Mouse (Mus musculus) ES-Bruce4 (cell line): ENCODE results near the gene Kansl1l. TPM values are rescaled to one million over a fixed set of nuclear protein-coding genes. Genes with fewer than 3 reads are reported as not detected.

Experiments used
- H3K27ac ChIP-seq: 2 replicates; pipeline ENCODE4 v1.5.1; 2012; ENCODE audit warnings: low read length, inconsistent platforms; ENCODE audit not compliant: insufficient read depth
- H3K27me3 ChIP-seq: 2 replicates; pipeline ENCODE4 v1.6.1; 2012; ENCODE audit warnings: mild to moderate bottlenecking, low read length, inconsistent platforms; ENCODE audit not compliant: control insufficient read depth, poor library complexity, insufficient read depth, severe bottlenecking
- H3K36me3 ChIP-seq: 2 replicates; pipeline ENCODE4 v1.6.1; 2012; ENCODE audit warnings: inconsistent platforms, mild to moderate bottlenecking, low read length, moderate library complexity; ENCODE audit not compliant: control insufficient read depth, poor library complexity, insufficient read depth, severe bottlenecking
- H3K4me1 ChIP-seq: one replicate; pipeline ENCODE4 v1.8.1; 2011; ENCODE audit warnings: low read length; ENCODE audit not compliant: control insufficient read depth, insufficient read depth
- H3K4me3 ChIP-seq: 2 replicates; pipeline ENCODE4 v1.5.1; 2011; ENCODE audit warnings: low read depth, mild to moderate bottlenecking, low read length
- H3K9ac ChIP-seq: 2 replicates; pipeline ENCODE4 v1.6.1; 2012; ENCODE audit warnings: low read depth, mild to moderate bottlenecking, inconsistent platforms; ENCODE audit not compliant: poor library complexity, severe bottlenecking
- H3K9me3 ChIP-seq: replicated peaks from 2 replicates; pipeline ENCODE4 v1.6.1; 2012; ENCODE audit warnings: mild to moderate bottlenecking, low read length, inconsistent platforms; ENCODE audit not compliant: control insufficient read depth, poor library complexity, insufficient read depth, severe bottlenecking
- CTCF ChIP-seq: IDR thresholded peaks from one replicate; pipeline ENCODE4 v1.8.1; 2011; ENCODE audit warnings: low read depth, low read length
- EP300 ChIP-seq: IDR thresholded peaks from 2 replicates; pipeline ENCODE4 v1.6.1; 2011; ENCODE audit warnings: low read depth, low read length; ENCODE audit not compliant: insufficient read depth
- POLR2A ChIP-seq: IDR thresholded peaks from one replicate; pipeline ENCODE4 v1.8.1; 2011; ENCODE audit warnings: low read length; ENCODE audit not compliant: insufficient read depth
- polyA plus RNA-seq: library from polyadenylated mRNA; stranded (reverse); fragments of >200 nt; gene quantifications from 2 replicates; pipeline ENCODE4 v1.2.4, GENCODE M21; 2011; ENCODE audit warnings: low read depth; ENCODE audit not compliant: missing spikeins, insufficient read depth, insufficient read length

The Kansl1l gene
- polyA plus RNA-seq, result 5.8 and 6.4 TPM in 2 replicates

- Histone ChIP-seq H3K9me3 (no peaks in the 10 kb centered on the region), H3K9ac (peak within 1 kb of the TSS; percentile 99), H3K36me3 (no peaks in the 10 kb centered on the region), H3K4me1 (no peaks in the 10 kb centered on the region), H3K27me3 (peaks cover 3% of the 10 kb centered on the region), H3K4me3 (peak within 1 kb of the TSS; percentile 93), H3K27ac (0 out of 2 replicates have a peak within 1 kb of the TSS, but pooled peaks have one; percentile 49)
- TF ChIP-seq CTCF, result no peak
- no peak for TF ChIP-seq EP300
- no peak for TF ChIP-seq POLR2A
Measured at GRCm38 (mm10) chr1:66817453-66817839, at the start of gene Kansl1l. Kansl1l (minus strand) TSS chr1:66817562.

DNA sequence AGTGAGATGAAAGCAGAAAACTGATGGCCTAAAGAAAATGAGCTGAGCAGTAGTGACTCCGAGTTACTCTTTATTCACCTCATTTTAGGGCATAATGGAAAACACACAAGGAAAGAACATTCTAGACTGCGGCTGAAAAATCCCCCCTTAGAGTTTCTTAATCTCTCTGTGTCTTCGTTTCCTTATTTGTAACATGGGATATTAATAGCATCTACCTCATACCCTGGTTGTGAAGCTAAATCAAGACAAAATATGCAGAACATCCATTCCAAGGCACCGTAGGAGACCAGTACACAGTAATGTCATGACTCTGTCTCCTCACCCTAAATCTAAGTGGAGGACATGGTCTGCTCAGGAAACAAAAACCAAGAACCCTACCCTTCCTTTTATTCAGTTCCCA lies 48.3 kb upstream of the Kansl1l start:
- H3K9me3 ChIP-seq, result no peaks in the 10 kb centered on the region
- H3K36me3 ChIP-seq, result no peaks in the 10 kb centered on the region
- H3K9ac ChIP-seq, result no peak overlapping the region
- TF ChIP-seq CTCF (no peak), EP300 (no peak), POLR2A (no peak)
- H3K4me1 ChIP-seq, result no peaks in the 10 kb centered on the region
- no peak overlapping the region for H3K27ac ChIP-seq
- no peaks in the 10 kb centered on the region for H3K27me3 ChIP-seq
- H3K4me3 ChIP-seq, result no peak overlapping the region

DNA sequence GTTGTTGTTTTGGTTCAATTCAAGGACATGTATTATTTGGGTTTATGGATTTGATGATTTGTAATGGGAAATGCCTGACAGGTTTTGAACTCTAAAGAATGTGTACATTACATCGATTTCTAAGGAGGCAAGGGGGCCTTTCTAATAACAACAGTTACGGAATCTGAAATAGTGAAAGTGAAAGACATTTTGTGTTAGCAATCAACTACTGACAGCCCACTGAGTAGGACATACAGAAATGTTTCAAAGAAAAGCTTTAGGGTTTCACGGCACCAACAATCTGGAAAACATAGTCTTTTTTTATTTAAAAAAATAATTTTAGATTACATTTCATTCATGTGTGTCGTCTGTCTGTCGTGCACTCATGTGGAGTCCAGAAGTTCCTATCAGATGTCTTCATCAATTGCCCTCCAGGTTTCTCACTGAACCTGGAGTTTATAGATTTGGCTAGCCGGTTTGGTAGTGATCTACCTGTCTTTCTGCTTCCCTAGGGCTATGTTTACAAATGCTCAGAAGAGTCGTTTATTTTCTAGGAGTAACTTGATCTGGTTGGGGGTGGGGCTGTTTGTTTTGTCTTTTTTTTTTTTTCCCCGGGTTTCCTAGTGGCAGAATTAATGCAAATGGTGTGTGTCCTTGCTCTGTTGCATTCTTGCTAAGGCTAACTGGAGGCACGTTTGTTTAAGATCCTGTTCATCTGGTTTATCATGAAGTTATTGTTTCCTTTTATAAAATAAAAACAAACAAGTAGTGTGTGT lies 46.6 kb upstream of the Kansl1l start:
- TF ChIP-seq POLR2A (no peak), CTCF (no peak), EP300 (no peak)
- Histone ChIP-seq H3K9ac (no peak overlapping the region), H3K36me3 (no peaks in the 10 kb centered on the region), H3K9me3 (no peaks in the 10 kb centered on the region), H3K4me1 (no peaks in the 10 kb centered on the region), H3K27ac (no peak overlapping the region), H3K27me3 (no peaks in the 10 kb centered on the region), H3K4me3 (no peak overlapping the region)

GRCm38 (mm10) chr1:66862712-66863511 lies 45.5 kb upstream of the Kansl1l start, which contains the start of gene Acadl:
Acadl (minus strand) TSS chr1:66863277.
- H3K36me3 ChIP-seq, result no peaks in the 10 kb centered on the region
- peak within 1 kb of the TSS; percentile 62 for H3K9ac ChIP-seq
- H3K9me3 ChIP-seq, result no peaks in the 10 kb centered on the region; the same call in 1 of the 2 replicates
- no peak within 1 kb of the TSS for H3K27ac ChIP-seq
- TF ChIP-seq CTCF (no peak), POLR2A (no peak), EP300 (no peak)
- peak within 1 kb of the TSS; percentile 83 for H3K4me3 ChIP-seq
- no peaks in the 10 kb centered on the region for H3K27me3 ChIP-seq
- no peaks in the 10 kb centered on the region for H3K4me1 ChIP-seq

DNA sequence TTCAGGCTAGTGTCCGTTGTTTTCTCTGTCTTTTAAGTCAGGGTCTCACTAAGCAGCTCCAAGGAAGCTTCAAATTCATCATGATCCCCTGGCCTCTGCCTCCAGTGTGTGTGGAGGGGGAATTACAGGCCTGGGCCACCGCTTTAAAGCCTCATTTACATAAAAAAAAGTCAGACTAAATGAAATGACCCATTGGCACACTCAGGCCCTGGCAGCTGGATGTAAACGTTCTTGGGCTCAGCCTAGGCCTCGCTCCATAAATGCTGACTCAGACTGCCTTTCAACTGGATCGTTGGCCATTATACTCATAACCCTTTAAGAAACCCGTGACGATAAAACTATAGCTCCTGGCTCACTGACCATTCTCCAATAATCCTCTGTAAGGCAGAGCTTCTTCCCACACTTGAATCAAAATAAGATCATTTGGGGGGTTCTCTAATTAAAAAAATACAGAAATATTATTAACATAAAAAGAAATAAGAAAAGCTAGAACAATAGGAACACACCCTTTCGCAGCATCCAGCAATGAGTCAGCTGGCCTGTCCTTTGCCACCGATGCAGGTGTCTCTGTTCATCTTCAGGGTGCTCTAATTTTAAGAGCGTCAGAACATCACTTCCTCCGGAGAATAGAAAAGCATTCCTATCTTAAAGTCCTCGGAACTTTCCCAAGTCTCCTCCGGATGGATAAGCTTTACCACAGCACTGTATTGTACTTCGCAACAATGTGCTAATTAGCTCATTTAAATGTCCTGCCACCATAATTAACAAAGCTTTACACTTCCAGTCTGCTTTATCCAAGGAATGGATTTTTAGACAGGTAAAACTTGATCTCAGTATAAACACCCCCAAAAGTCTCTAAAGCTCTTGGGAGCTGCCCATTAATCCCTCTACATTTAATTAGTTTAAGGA lies 44.7 kb upstream of the Kansl1l start:
- TF ChIP-seq POLR2A, result no peak
- TF ChIP-seq CTCF, result no peak
- TF ChIP-seq EP300, result no peak
- no peak overlapping the region for H3K27ac ChIP-seq
- H3K27me3 ChIP-seq, result no peaks in the 10 kb centered on the region; the same call in 1 of the 2 replicates
- peak overlapping the region; percentile 62; the same call in 1 of the 2 replicates for H3K9ac ChIP-seq
- no peaks in the 10 kb centered on the region for H3K36me3 ChIP-seq
- H3K4me1 ChIP-seq, result no peaks in the 10 kb centered on the region
- H3K4me3 ChIP-seq, result peak overlapping the region; percentile 83; the same call in 1 of the 2 replicates
- H3K9me3 ChIP-seq, result no peaks in the 10 kb centered on the region; the same call in 1 of the 2 replicates
